Mouse (Mus musculus): ENCODE measurements around the gene Lats2.
A peak's percentile ranks its signal among the peaks of the same experiment; 100 is the strongest.
"Not testable (repeated sequence)": the region's sequence is repeated elsewhere in the genome, so short reads cannot be mapped to it uniquely, and the experiment has no call there.

The Lats2 gene

GRCm38 (mm10) chr14:57758237-57758636 is at the start of gene Lats2:
Gene Lats2 (minus strand): TSS chr14:57758388.
- DNase-seq (ENCODE audit: low spot score in 2 of 2): no peak

GRCm38 (mm10) chr14:57803731-57804130 is 45.5 kb upstream of the Lats2 start:
- DNase-seq (ENCODE audit: low spot score in 2 of 2): no peak

- DNase-seq (ENCODE audit: low spot score in 2 of 2): peak; percentile 93 to 97
Measured at GRCm38 (mm10) chr14:57797991-57798931, 40.1 kb upstream of the Lats2 start, which contains the start of gene Sap18. Gene Sap18 (plus strand): TSS chr14:57798180.

- no peak for DNase-seq (ENCODE audit: low spot score in 2 of 2)
Measured at GRCm38 (mm10) chr14:57797551-57797950, 39.4 kb upstream of the Lats2 start.

- no peak for DNase-seq (ENCODE audit: low spot score in 2 of 2)
Measured at GRCm38 (mm10) chr14:57791171-57791570, 33.0 kb upstream of the Lats2 start.

GRCm38 (mm10) chr14:57789759-57790158 is 31.6 kb upstream of the Lats2 start:
- no peak for DNase-seq (ENCODE audit: low spot score in 2 of 2)

- no peak for DNase-seq (ENCODE audit: low spot score in 2 of 2)
Measured at GRCm38 (mm10) chr14:57789311-57789710, 31.1 kb upstream of the Lats2 start.

- DNase-seq (ENCODE audit: low spot score in 2 of 2): no peak
Measured at GRCm38 (mm10) chr14:57787406-57787805, 29.2 kb upstream of the Lats2 start.

- no peak for DNase-seq (ENCODE audit: low spot score in 2 of 2)
Measured at GRCm38 (mm10) chr14:57772157-57772815, 14.1 kb upstream of the Lats2 start.

- DNase-seq (ENCODE audit: low spot score in 2 of 2): no peak
Measured at GRCm38 (mm10) chr14:57769102-57769501, 10.9 kb upstream of the Lats2 start.

- no peak for DNase-seq (ENCODE audit: low spot score in 2 of 2)
Measured at GRCm38 (mm10) chr14:57760447-57761412, 2.5 kb upstream of the Lats2 start.

GRCm38 (mm10) chr14:57756094-57756493 is 2.1 kb downstream of the Lats2 start:
- DNase-seq (ENCODE audit: low spot score in 2 of 2): no peak

- no peak for DNase-seq (ENCODE audit: low spot score in 2 of 2)
Measured at GRCm38 (mm10) chr14:57755661-57756060, 2.5 kb downstream of the Lats2 start.

GRCm38 (mm10) chr14:57753351-57753992 is 4.7 kb downstream of the Lats2 start:
- no peak for DNase-seq (ENCODE audit: low spot score in 2 of 2)

- not testable (repeated sequence) for DNase-seq (ENCODE audit: low spot score in 2 of 2)
Measured at GRCm38 (mm10) chr14:57751006-57751405, 7.2 kb downstream of the Lats2 start.

GRCm38 (mm10) chr14:57749501-57749900 is 8.7 kb downstream of the Lats2 start:
- no peak for DNase-seq (ENCODE audit: low spot score in 2 of 2)

- peak; percentile 87 to 90 for DNase-seq (ENCODE audit: low spot score in 2 of 2)
Measured at GRCm38 (mm10) chr14:57746001-57746771, 12.0 kb downstream of the Lats2 start, which contains the start of gene Gm49361. Gene Gm49361 (minus strand): TSS chr14:57746103.

GRCm38 (mm10) chr14:57745291-57745969 is 12.8 kb downstream of the Lats2 start:
- peak; percentile 48 to 70 for DNase-seq (ENCODE audit: low spot score in 2 of 2)

GRCm38 (mm10) chr14:57744547-57744946 is 13.6 kb downstream of the Lats2 start:
- peak in 1 of 2 experiments; percentile 11 for DNase-seq (ENCODE audit: low spot score in 2 of 2)

GRCm38 (mm10) chr14:57740651-57741050 is 17.5 kb downstream of the Lats2 start:
- DNase-seq (ENCODE audit: low spot score in 2 of 2): no peak
